Mouse (Mus musculus) embryonic facial prominence, embryonic 11.5 days (tissue): ENCODE results near the gene Gpr156. TPM values are rescaled to one million over a fixed set of nuclear protein-coding genes. Genes with fewer than 3 reads are reported as not detected.

Experiments
- ATAC-seq: fragments of 200-750 bp; cut with Nextera tagmentation; replicated peaks from 2 replicates; pipeline ENCODE4 v1.8.0; 2017; ENCODE audit warnings: low read depth; ENCODE audit not compliant: insufficient number of reproducible peaks, low FRiP score, low TSS enrichment
- DNase-seq: peaks from one replicate; pipeline ENCODE4 v3.0.0-alpha.2; 2015; ENCODE audit warnings: low spot score
- H3K27ac ChIP-seq: fragments of 300-500 bp; sonication (generic); replicated peaks from 2 replicates; pipeline ENCODE4 v1.5.1; 2014; ENCODE audit warnings: mild to moderate bottlenecking, low read depth, low read length, control low read depth
- H3K27me3 ChIP-seq: fragments of 300-500 bp; sonication (generic); 2 replicates; pipeline ENCODE4 v1.6.1; 2014; ENCODE audit warnings: mild to moderate bottlenecking, low read length, moderate library complexity, mixed read lengths; ENCODE audit not compliant: control insufficient read depth, insufficient read depth
- H3K36me3 ChIP-seq: fragments of 300-500 bp; sonication (generic); replicated peaks from 2 replicates; pipeline ENCODE4 v1.6.1; 2014; ENCODE audit warnings: low read depth, mild to moderate bottlenecking, low read length, moderate library complexity, mixed read lengths; ENCODE audit not compliant: control insufficient read depth, insufficient read depth
- H3K4me1 ChIP-seq: fragments of 300-500 bp; sonication (generic); 2 replicates; pipeline ENCODE4 v1.6.1; 2014; ENCODE audit warnings: low read length, mixed read lengths; ENCODE audit not compliant: control insufficient read depth, insufficient read depth
- H3K4me2 ChIP-seq: fragments of 300-500 bp; sonication (generic); 2 replicates; pipeline ENCODE4 v1.6.1; 2014; ENCODE audit warnings: low read depth, mild to moderate bottlenecking, control low read depth, low read length, moderate library complexity
- H3K4me3 ChIP-seq: fragments of 300-500 bp; sonication (generic); 2 replicates; pipeline ENCODE4 v1.5.1; 2014; ENCODE audit warnings: low read depth, low read length, control low read depth
- H3K9ac ChIP-seq: fragments of 300-500 bp; sonication (generic); replicated peaks from 2 replicates; pipeline ENCODE4 v1.6.1; 2014; ENCODE audit warnings: mild to moderate bottlenecking, control low read depth, low read length
- H3K9me3 ChIP-seq: fragments of 300-500 bp; sonication (generic); replicated peaks from 2 replicates; pipeline ENCODE4 v1.6.1; 2016; ENCODE audit warnings: mild to moderate bottlenecking, low read length, inconsistent platforms, mixed read lengths; ENCODE audit not compliant: control insufficient read depth
- WGBS: fragments of 180-500 bp; shearing (Covaris S2); extraction: QIAGEN DNeasy Blood & Tissue Kit; methylation state at CpG from one replicate; pipeline ENCODE4 v1.1.7; 2014; 5-methylcytosine and 5-hydroxymethylcytosine counted together
- polyA plus RNA-seq: library from polyadenylated mRNA; unstranded; fragments of >200 nt; fragmentation: Nextera tagmentation; extraction: Ambion mirVana; gene quantifications from 2 replicates; pipeline ENCODE4 v1.2.1, GENCODE M21; 2014

Gene Gpr156
- polyA plus RNA-seq, 1 experiment from 2014 or later: 1.5 TPM

DNA sequence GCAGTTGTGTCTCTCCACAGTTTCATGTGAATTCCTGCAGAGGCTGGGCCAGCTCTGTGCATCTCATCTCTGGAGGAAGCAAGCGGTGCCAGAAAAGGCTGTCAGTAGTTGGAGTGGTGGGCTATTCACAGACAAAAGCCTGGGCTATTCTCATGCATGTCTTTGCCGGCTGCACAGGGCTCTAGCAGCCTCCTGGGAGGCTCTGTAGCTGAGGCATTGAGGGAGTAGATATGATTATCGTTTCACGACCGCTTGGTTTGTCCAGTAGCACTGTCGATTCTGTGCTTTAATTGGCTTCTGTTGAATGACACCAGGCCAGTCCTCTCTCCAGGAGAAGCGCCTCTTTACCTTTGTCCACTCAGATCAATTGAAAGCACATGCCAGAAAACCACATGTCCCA lies 9.8 kb downstream of the Gpr156 start:
- no peak overlapping the region for H3K4me2 ChIP-seq
- H3K27ac ChIP-seq: no peak overlapping the region
- H3K9ac ChIP-seq: no peak overlapping the region
- ATAC-seq (peak; percentile 29; the same call in 1 of the 2 replicates), DNase-seq (no peak)
- H3K36me3 ChIP-seq: no peaks in the 10 kb centered on the region
- no peaks in the 10 kb centered on the region for H3K4me1 ChIP-seq
- 29% methylated on average over 7 of the region's 7 CpGs for WGBS
- no peak overlapping the region for H3K4me3 ChIP-seq
- no peaks in the 10 kb centered on the region for H3K9me3 ChIP-seq
- H3K27me3 ChIP-seq: no peaks in the 10 kb centered on the region

DNA sequence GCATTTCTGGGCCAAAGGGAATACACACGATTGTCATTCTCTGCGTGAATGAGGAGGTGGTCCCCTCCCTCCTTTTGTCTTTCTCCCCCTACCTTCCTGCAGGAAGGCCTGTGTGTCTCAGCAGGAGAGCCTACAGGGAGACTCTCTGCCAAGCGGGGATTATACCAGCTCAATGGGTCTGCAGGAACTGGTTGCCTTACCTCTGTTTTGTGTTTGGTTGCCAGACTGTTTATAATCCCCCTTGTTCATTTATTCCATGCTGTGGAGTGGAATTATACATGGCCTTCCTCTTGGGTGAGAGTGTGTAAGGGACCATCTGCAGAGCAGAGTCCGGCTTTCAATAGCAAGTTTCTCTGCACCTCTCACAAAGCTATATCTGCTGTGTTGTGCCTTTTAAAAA lies 10.8 kb downstream of the Gpr156 start:
- WGBS: 31% methylated on average over 4 of the region's 4 CpGs
- DNase-seq (no peak), ATAC-seq (no peak)
- no peak overlapping the region for H3K4me3 ChIP-seq
- no peak overlapping the region for H3K27ac ChIP-seq
- no peaks in the 10 kb centered on the region for H3K27me3 ChIP-seq
- H3K9me3 ChIP-seq: no peaks in the 10 kb centered on the region
- no peak overlapping the region for H3K9ac ChIP-seq
- no peak overlapping the region for H3K4me2 ChIP-seq
- no peaks in the 10 kb centered on the region for H3K4me1 ChIP-seq
- H3K36me3 ChIP-seq: no peaks in the 10 kb centered on the region

DNA sequence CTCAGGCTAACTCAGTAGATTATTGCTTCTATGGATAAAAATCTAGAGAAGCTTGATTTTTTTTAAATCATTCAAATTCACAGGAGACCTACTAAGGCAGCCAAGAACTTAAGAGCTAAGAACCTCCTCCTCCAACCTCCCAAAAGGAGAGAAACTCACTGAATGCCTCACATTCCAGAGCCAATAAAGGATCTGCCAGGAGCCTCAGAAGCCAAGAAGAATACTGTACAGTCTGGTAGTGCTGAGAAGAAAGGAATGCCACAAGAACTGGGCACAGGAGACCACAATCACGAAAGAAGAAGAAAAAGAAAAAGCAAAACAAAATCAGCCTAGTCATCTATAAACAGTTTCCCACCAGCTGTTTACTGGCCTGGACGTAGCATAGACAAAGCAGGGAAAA lies 12.7 kb downstream of the Gpr156 start:
- H3K27me3 ChIP-seq: no peaks in the 10 kb centered on the region
- DNase-seq (no peak), ATAC-seq (no peak)
- no peaks in the 10 kb centered on the region for H3K4me1 ChIP-seq
- no peak overlapping the region for H3K27ac ChIP-seq
- no peak overlapping the region for H3K4me2 ChIP-seq
- H3K9me3 ChIP-seq: no peaks in the 10 kb centered on the region
- H3K4me3 ChIP-seq: no peak overlapping the region
- WGBS: 59% methylated on average over 2 of the region's 2 CpGs
- H3K36me3 ChIP-seq: no peaks in the 10 kb centered on the region
- H3K9ac ChIP-seq: no peak overlapping the region

DNA sequence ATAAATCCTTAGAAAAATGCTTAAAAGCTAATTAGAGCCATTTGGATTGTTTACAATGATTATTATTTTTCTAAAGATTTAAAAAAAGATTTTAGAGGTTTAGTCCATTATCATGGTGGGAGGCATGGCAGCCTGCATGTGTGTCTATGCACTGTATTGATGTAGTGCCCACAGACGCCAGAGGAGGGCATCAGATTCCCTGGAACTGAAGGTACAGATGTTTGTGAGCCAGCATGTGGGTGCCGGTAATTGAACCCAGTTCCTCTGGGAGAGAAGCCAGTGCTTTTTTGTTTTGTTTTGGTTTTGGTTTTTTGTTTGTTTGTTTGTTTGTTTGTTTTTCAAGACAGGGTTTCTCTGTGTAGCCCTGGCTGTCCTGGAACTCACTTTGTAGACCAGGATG lies 13.3 kb downstream of the Gpr156 start:
- Histone ChIP-seq H3K36me3 (no peaks in the 10 kb centered on the region), H3K27ac (no peak overlapping the region), H3K4me1 (no peaks in the 10 kb centered on the region), H3K9ac (no peak overlapping the region), H3K27me3 (no peaks in the 10 kb centered on the region), H3K9me3 (no peaks in the 10 kb centered on the region), H3K4me2 (no peak overlapping the region), H3K4me3 (no peak overlapping the region)
- 79% methylated on average over 2 of the region's 2 CpGs for WGBS
- ATAC-seq: no peak
- no peak for DNase-seq

DNA sequence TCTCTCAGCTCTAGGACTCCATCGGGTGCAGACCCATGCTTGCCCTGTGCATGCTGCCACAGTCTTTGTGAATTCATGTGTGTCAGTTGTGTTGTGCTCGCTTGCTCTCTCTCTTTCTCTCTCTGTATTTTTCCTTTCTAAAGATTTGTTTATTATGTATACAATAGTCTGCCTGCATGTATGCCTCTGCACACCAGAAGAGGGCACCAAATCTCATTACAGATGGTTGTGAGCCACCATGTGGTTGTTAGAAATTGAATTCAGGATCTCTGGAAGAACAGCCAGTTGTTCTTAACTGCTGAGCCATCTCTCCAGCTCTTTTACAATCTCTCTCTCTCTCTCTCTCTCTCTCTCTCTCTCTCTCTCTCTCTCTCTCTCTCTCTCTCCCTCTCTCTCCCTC lies 18.6 kb downstream of the Gpr156 start:
- 85% methylated on average over 2 of the region's 2 CpGs for WGBS
- Histone ChIP-seq H3K4me1 (no peaks in the 10 kb centered on the region), H3K4me3 (no peak overlapping the region), H3K9me3 (no peaks in the 10 kb centered on the region), H3K9ac (no peak overlapping the region), H3K27me3 (no peaks in the 10 kb centered on the region), H3K4me2 (no peak overlapping the region), H3K36me3 (no peaks in the 10 kb centered on the region), H3K27ac (no peak overlapping the region)
- ATAC-seq (no peak), DNase-seq (no peak)

DNA sequence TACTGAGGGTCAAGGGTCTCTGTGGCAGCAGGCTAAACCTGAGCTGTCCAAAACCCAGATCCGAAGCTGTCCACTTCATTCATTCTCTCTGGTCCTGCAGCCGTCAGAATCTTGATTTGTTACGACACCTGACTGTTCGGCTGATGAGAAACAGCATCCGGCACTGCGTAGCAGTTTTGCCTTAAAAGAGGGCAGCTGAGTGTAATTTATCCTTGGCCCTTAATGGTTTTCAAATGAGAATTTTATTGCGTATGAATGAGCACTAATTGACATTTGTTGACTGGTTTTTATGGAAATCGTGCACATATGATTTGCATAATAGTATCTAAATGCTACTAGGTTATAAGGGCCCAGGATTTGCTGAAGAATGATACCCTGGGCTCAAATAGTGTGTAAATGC lies 21.0 kb downstream of the Gpr156 start:
- DNase-seq: no peak
- no peak overlapping the region for H3K27ac ChIP-seq
- H3K4me2 ChIP-seq: no peak overlapping the region
- H3K27me3 ChIP-seq: no peaks in the 10 kb centered on the region
- no peaks in the 10 kb centered on the region for H3K9me3 ChIP-seq
- ATAC-seq: no peak
- no peak overlapping the region for H3K4me3 ChIP-seq
- no peaks in the 10 kb centered on the region for H3K36me3 ChIP-seq
- no peaks in the 10 kb centered on the region for H3K4me1 ChIP-seq
- H3K9ac ChIP-seq: no peak overlapping the region
- 42% methylated on average over 8 of the region's 8 CpGs for WGBS

DNA sequence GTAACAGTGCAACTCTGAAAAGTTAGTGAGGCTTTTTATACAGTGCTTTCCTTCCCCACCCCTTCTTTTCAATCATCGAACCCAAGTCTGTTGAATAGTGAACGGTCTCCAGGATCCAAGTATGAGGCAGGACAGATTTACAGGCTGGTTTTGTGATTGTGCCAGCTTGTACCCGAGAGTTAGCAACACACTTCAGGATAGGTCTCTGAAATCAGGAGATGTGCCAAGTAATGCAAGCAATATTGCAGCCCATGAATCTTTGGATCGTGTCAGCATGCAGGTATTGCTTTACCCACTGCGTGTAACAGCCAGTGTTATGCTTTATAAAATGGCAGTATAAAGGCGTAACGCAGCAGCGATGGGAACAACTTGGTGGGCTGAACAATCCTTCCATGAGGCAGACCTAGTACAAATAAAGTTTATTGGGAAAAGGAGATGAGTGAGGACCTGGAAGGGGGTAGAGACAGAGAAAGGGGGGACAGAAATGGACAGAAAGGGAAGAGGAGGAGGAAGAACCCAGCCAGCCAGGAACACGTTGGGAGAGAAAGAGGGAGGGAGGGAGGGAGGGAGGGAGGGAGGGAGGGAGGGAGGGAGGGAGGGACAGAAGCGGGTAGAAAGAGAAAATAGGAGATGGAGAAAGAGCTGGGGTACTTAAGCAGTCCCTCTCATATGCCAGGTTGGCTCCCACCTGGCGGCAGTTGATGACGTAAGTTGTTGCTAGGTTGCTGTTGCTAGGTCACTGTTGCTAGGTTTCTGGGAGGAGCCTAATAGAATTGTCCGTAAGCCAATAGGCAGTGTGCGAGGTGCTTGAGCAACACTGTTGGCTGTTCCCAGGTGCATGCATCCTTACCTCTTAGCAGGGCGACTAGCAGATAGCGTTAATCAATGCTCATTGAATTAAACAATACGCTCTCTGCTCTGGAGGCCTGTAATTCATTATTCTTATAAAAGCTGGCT lies 22.1 kb downstream of the Gpr156 start:
- no peak overlapping the region for H3K4me2 ChIP-seq
- peak; percentile 81 for DNase-seq
- no peak overlapping the region for H3K4me3 ChIP-seq
- H3K9me3 ChIP-seq: no peaks in the 10 kb centered on the region
- no peaks in the 10 kb centered on the region for H3K4me1 ChIP-seq
- no peaks in the 10 kb centered on the region for H3K36me3 ChIP-seq
- WGBS: 53% methylated on average over 16 of the region's 17 CpGs
- H3K27ac ChIP-seq: no peak overlapping the region
- no peak overlapping the region for H3K9ac ChIP-seq
- no peaks in the 10 kb centered on the region for H3K27me3 ChIP-seq
- ATAC-seq: peak; percentile 84

DNA sequence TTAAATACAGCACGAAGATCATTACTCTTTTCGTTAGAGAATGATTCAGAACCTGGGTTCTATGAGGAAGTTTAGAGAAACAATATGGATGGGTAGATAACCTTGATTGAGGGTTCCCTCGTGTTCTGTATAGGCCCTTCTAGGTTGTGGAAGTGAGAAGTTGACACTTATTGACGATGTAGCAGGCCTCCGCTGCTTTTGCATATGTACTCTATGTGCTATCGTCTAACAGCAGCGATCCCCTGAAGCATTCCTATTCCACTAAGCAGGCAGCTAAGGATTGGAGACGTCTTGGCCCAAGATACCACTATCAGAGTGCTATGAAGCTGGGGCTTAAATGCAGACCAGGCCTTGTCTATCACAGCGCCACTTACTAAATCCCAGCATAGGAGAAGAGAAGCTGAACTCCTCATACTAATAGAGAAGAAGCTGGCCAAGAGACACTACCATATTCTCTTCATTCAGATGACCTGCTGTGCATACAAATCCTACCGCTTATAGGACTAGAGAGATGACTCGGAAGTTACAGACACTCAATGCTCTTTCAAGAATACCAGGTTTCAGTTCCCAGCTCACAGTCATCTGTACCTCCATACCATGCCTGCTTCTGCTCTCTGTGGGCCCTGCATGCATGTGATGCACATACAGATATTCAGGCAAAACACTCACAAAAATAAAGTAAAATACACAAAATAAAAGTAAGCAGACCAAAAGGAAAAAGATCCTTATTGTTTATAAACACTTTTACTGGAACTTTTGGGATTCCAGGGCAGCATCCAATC lies 23.0 kb downstream of the Gpr156 start:
- no peak overlapping the region for H3K9ac ChIP-seq
- no peak overlapping the region for H3K4me3 ChIP-seq
- WGBS: 71% methylated on average over 11 of the region's 11 CpGs
- no peak for DNase-seq
- H3K4me2 ChIP-seq: no peak overlapping the region
- no peaks in the 10 kb centered on the region for H3K27me3 ChIP-seq
- H3K36me3 ChIP-seq: no peaks in the 10 kb centered on the region
- no peaks in the 10 kb centered on the region for H3K9me3 ChIP-seq
- no peaks in the 10 kb centered on the region for H3K4me1 ChIP-seq
- H3K27ac ChIP-seq: no peak overlapping the region
- no peak for ATAC-seq
